Mouse (Mus musculus) frontal cortex, postnatal 36 days (tissue): ENCODE results near the gene Notch2.

ENCODE experiments used
- DNase-seq, 2 experiments: peaks; one replicate each; pipeline ENCODE4 v3.0.0; 2022; ENCODE audit warnings: low spot score in 2 of 2

Notch2 gene

GRCm38 (mm10) chr3:98074622-98075231 is 61.4 kb downstream of the Notch2 start:
- DNase-seq: no peak

- DNase-seq: no peak
These were observed 64.5 kb downstream of the Notch2 start for GRCm38 (mm10) chr3:98077866-98078265.

DNA sequence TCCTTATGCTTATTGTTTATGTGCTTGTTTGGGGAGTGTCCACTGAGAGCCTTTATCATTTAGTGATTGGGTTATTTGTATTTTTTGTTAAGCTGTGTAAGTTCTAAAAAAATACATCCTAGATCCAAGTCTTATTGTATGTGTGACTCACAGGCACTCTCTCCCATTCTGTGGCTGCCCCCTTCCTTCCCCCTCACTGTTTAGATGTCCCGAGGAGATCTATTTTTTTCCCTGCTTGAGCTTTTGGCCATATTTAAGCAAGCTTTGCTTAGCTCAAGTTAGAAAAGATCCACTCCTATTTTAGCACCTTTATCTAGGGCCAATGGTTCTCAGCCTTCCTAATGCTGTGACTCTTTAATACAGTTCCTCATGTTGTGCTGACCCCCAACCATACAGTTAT is 65.5 kb downstream of the Notch2 start:
- no peak for DNase-seq

- no peak for DNase-seq
These were observed 66.4 kb downstream of the Notch2 start for GRCm38 (mm10) chr3:98079601-98080215.

DNA sequence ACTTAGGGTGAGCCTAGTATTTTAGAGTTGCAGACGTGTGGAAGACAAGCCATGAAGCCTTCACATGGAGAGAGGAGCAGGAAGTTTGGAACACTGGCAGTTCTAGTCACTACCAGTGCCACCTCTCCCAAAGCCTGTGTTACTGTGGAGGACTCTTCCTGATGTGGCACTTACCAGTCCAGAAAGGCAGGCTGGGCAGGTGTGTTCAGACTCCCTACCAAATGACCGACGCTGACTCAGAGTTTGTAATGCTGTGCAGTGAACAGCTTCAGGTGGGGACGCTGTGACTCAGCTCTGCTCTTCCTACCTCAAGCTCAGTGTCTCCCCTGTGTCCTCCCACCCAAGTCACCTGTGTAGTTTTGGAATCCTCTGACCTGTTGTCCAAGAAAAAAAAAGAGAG is 67.3 kb downstream of the Notch2 start:
- no peak for DNase-seq

GRCm38 (mm10) chr3:98082188-98082587 is 68.9 kb downstream of the Notch2 start:
- DNase-seq: no peak

GRCm38 (mm10) chr3:98082972-98083371 is 69.6 kb downstream of the Notch2 start:
- no peak for DNase-seq

DNA sequence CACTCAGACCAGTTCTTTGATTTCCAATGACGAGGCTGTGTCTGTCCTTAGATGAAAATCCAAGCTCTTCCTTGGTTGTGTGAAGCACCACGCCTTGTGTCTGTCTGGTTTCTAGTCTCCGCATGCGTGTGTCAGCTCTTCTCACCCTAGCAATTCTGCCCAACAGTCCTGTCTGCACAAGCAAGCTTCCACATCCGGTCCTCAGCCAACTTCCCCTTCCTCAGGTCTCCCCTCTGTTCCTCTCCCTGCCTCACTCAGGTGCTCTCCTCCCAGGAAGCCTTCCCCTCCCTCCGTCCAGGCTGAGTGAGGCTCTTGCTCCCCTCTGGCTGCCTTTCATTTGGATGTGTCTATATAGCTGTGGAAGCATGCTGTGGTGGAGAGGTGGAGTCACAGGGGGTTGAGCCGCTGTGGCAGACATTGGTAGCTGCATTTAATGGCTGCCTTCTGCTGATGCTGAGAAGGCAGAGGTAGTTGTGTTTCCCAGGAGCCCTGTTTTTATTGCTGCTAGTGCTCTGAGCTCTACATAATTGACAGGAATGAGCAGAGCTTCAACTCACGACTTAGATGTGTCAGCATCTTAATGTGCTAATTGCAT is 70.8 kb downstream of the Notch2 start:
- DNase-seq: no peak

- DNase-seq: no peak
These were observed 71.5 kb downstream of the Notch2 start for GRCm38 (mm10) chr3:98084870-98085269.

DNA sequence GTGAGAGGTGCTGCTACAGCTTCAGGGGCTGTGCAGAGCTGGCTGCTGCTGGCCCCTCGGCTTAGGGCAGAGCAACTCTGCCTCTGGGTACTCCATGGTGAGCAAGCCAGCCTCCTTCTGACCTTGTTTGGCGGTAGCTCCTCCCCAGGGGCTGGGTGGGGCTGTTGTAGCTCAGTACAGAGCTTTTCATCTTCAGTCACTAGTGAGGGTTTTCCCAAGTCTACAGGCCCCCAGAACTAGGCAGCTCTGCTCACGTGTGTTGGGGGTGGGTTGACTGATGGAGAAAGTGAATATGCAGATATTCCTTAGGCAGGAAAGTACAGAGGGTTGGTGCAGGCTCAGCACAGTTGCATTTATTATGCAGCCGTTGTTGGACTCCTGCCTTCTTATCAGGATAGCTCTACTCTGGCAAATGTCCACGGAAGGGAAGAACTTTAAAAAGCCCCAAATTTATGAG is 72.5 kb downstream of the Notch2 start:
- DNase-seq: no peak

GRCm38 (mm10) chr3:98086441-98086840 is 73.1 kb downstream of the Notch2 start:
- no peak for DNase-seq

- DNase-seq: no peak
These were observed 73.5 kb downstream of the Notch2 start for GRCm38 (mm10) chr3:98086860-98087259.

- no peak for DNase-seq
These were observed 74.2 kb downstream of the Notch2 start for GRCm38 (mm10) chr3:98087551-98087950.

GRCm38 (mm10) chr3:98089702-98090101 is 76.4 kb downstream of the Notch2 start:
- no peak for DNase-seq

DNA sequence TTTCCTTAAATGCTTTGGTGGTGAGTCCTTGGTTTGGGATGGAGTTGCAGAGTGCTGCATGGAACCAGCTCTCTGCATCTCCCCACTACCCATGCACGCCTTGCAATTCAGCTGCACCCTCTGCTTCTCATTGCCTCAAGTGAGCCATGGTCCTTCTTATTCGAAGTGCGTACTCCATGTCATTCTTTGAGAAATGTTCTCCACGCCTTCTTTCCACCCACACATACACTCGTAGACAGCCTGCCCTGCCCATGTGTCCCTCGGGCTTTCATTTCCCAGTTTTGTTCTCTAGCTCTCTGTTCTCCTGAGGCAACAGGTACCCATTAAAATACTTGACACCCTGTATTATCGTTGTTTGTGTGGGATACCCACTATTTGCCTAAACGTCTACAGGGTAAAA is 76.8 kb downstream of the Notch2 start:
- DNase-seq: no peak

GRCm38 (mm10) chr3:98092680-98093370 is 79.5 kb downstream of the Notch2 start:
- DNase-seq: no peak

GRCm38 (mm10) chr3:98093954-98094353 is 80.6 kb downstream of the Notch2 start:
- no peak for DNase-seq

- DNase-seq: no peak
These were observed 81.6 kb downstream of the Notch2 start for GRCm38 (mm10) chr3:98094629-98095583.

DNA sequence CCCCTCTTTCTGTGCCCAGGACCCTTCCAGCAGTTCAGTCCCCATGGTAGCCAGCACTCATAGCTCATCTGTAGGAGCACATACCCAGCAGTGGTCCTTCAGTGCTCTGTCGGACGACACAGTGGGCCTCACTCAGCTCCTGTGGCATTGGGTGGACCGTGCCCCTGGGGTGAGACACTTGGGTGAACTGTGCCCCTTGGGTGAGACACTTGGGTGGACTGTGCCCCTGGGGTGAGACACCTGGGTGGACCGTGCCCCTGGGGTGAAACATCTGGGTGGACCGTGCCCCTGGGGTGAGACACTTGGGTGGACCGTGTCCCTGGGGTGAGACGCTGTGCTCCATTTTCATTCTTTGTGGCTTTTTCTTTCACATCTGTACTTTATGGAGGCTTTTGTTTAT is 83.7 kb downstream of the Notch2 start:
- DNase-seq: no peak

GRCm38 (mm10) chr3:98098676-98099075 is 85.3 kb downstream of the Notch2 start:
- DNase-seq: no peak

- no peak for DNase-seq
These were observed 86.0 kb downstream of the Notch2 start for GRCm38 (mm10) chr3:98099287-98099686.

DNA sequence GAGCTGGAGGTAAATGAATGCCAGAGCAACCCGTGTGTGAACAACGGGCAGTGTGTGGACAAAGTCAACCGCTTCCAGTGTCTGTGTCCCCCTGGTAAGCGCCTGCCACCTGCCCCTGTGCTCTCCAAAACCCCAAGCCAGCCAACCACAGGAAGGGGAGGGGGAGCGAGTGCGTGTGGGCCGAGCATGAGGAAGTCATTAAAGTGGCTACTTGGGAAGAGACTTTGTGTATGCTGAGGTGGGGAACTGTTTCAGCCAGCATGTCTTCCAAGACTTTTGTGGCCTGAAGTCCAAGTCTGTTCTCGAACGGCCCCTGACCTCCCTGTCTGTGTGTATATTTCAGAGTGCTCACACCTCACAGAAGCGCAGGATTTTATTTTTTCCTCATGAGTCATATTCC is 88.2 kb downstream of the Notch2 start:
- no peak for DNase-seq
